Mouse (Mus musculus) liver, adult 2 months (tissue): ENCODE data around the gene Rras. TPM values are rescaled to one million over a fixed set of nuclear protein-coding genes. Genes with fewer than 3 reads are reported as not detected.
A peak's percentile ranks its signal among the peaks of the same experiment; 100 is the strongest.

Experiments used
- DNase-seq: peaks from one replicate; pipeline ENCODE4 v3.0.0-alpha.2; 2011; ENCODE audit warnings: low read depth, low spot score; ENCODE audit errors: extremely low read depth
- H3K27ac ChIP-seq: fragments of 200-500 bp; replicated peaks from 2 replicates; pipeline ENCODE4 v1.5.1; 2012; ENCODE audit warnings: low read depth, mild to moderate bottlenecking, control low read depth, inconsistent platforms, low read length; ENCODE audit not compliant: insufficient read depth
- H3K27me3 ChIP-seq: fragments of 200-500 bp; 2 replicates; pipeline ENCODE4 v1.6.1; 2012; ENCODE audit warnings: mild to moderate bottlenecking, moderate library complexity, low read length, inconsistent platforms; ENCODE audit not compliant: control insufficient read depth, insufficient read depth
- H3K36me3 ChIP-seq: fragments of 200-500 bp; 2 replicates; pipeline ENCODE4 v1.6.1; 2012; ENCODE audit warnings: low read length, inconsistent platforms; ENCODE audit not compliant: control insufficient read depth, insufficient read depth
- H3K4me1 ChIP-seq: fragments of 200-500 bp; 2 replicates; pipeline ENCODE4 v1.6.1; 2011; ENCODE audit warnings: low read length; ENCODE audit not compliant: control insufficient read depth, insufficient read depth
- H3K4me3 ChIP-seq: fragments of 200-500 bp; 2 replicates; pipeline ENCODE4 v1.5.1; 2011; ENCODE audit warnings: low read depth, mild to moderate bottlenecking, control low read depth, low read length, moderate library complexity; ENCODE audit not compliant: insufficient read depth
- H3K79me2 ChIP-seq: fragments of 200-500 bp; 2 replicates; pipeline ENCODE4 v1.6.1; 2012; ENCODE audit warnings: inconsistent platforms, mild to moderate bottlenecking, low read length, moderate library complexity; ENCODE audit not compliant: control insufficient read depth, insufficient read depth
- H3K9ac ChIP-seq: fragments of 200-500 bp; 2 replicates; pipeline ENCODE4 v1.6.1; 2012; ENCODE audit warnings: low read depth, mild to moderate bottlenecking, control low read depth, inconsistent platforms, low read length
- CTCF ChIP-seq: fragments of 200-500 bp; IDR thresholded peaks from 2 replicates; pipeline ENCODE4 v1.5.1; 2011; ENCODE audit warnings: low read depth, low read length, control low read depth
- POLR2A ChIP-seq: fragments of 200-500 bp; IDR thresholded peaks from 2 replicates; pipeline ENCODE4 v1.6.1; 2011; ENCODE audit warnings: low read length, control low read depth; ENCODE audit not compliant: insufficient read depth; ENCODE audit errors: extremely low read depth
- WGBS: fragments of 180-500 bp; shearing (Covaris S2); methylation state at CpG from one replicate; pipeline ENCODE4 v1.1.7; 2018; 5-methylcytosine and 5-hydroxymethylcytosine counted together
- polyA plus RNA-seq: library from polyadenylated mRNA; depleted of rRNA; stranded (reverse); fragments of >200 nt; gene quantifications from 2 replicates; pipeline ENCODE4 v1.2.3, GENCODE M21; 2012
- total RNA-seq: library from RNA; depleted of rRNA; stranded (reverse); fragments of >200 nt; gene quantifications from 2 replicates; pipeline ENCODE4 v1.2.3, GENCODE M21; 2014

Rras gene
- total and polyA plus RNA-seq, 2 experiments, result 8.9 to 54.9 TPM

DNA sequence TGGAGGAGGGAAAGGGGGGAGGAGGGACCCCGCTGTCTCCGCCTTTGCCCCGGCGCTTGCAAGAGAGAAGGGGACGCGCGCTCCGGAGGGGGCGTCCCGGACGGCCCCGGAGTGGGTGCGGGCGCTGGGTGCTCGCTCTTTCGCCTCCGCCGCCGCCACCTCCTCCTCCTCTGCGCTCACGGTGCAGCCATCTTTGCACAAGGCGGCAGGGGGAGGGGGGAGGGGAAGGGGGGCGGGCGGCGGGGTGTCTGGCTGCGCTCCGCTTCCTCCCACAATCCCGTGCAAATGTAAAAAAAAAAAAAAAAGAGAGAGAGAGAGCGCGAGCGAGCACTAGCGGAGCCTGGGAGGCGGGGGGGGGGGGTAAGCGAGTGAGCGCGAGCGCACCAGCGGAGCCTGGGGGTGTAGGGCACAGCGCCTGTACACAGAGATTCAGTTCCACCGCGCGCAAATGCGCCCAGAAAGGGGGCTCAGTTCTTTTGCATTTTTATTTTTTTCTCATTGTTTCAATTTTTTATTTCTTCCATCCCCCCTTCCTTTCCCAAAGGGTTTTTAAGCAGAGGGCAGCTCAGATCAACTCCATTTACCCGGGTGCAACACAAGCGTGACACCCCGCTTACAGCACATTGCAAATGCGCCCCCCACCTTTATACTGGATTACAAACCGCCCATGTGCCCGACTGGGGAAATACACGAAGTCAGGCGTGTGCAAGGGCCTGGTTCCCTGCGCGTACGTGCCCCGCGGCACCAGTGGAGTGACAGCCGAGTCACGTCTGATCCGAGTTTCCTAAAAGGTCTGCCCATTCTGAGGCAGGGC lies 35.6 kb downstream of the Rras start:
- no peaks in the 10 kb centered on the region for H3K36me3 ChIP-seq
- WGBS, result 1% methylated on average over 52 of the region's 59 CpGs
- no peaks in the 10 kb centered on the region for H3K27me3 ChIP-seq
- TF ChIP-seq CTCF, result no peak
- TF ChIP-seq POLR2A, result no peak
- peak overlapping the region; percentile 68 for H3K4me3 ChIP-seq
- peak; percentile 57 for DNase-seq
- peaks cover 10% of the 10 kb centered on the region; the same call in 1 of the 2 replicates for H3K79me2 ChIP-seq
- H3K9ac ChIP-seq, result peak overlapping the region; percentile 95
- peak overlapping the region; percentile 84 for H3K27ac ChIP-seq
- H3K4me1 ChIP-seq, result peaks cover 10% of the 10 kb centered on the region

GRCm38 (mm10) chr7:45053931-45054510 lies 36.3 kb downstream of the Rras start:
- Histone ChIP-seq H3K27ac (peak overlapping the region; percentile 84), H3K4me1 (peaks cover 10% of the 10 kb centered on the region), H3K27me3 (no peaks in the 10 kb centered on the region), H3K4me3 (peak overlapping the region; percentile 68), H3K36me3 (no peaks in the 10 kb centered on the region), H3K9ac (peak overlapping the region; percentile 78), H3K79me2 (peaks cover 6% of the 10 kb centered on the region; the same call in 1 of the 2 replicates)
- TF ChIP-seq POLR2A, result peak; percentile 93
- no peak for TF ChIP-seq CTCF
- peak; percentile 99 for DNase-seq
- 1% methylated on average over 33 of the region's 33 CpGs for WGBS

DNA sequence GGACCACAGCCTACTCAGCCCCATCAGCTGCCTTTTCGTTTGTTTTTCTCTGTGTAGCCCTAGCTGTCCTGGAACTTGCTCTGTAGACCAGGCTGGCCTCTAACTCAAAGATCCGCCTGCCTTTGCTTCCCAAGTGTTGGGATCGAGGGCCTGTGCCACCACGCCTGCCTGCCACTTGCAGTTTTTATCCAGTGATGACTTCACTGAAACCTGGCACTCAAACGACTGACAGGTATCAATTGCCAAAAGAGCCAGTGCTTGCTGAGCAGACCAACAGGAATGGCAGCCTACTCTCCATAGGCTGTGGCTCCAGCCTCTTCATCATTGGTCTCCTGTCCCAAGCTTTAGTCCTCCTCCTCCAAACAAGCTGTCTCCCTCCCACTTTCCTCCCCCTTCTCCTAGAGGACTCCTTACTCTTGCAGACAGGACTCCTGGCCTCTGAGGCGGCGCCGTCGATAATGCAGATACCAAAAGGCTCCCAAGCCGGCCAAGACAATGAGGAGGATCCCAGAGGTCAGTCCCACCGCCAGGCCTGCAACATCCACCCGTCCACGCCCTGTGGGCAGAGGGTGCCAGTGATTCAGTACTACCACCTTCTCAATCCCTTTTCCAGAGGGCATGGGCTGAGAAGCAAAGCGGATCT lies 38.7 kb downstream of the Rras start:
- Histone ChIP-seq H3K27ac (no peak overlapping the region), H3K4me3 (no peak overlapping the region), H3K9ac (no peak overlapping the region), H3K36me3 (no peaks in the 10 kb centered on the region), H3K4me1 (peaks cover 11% of the 10 kb centered on the region), H3K27me3 (no peaks in the 10 kb centered on the region), H3K79me2 (peaks cover 6% of the 10 kb centered on the region; the same call in 1 of the 2 replicates)
- TF ChIP-seq POLR2A (no peak), CTCF (no peak)
- no peak for DNase-seq
- 82% methylated on average over 14 of the region's 14 CpGs for WGBS

- Histone ChIP-seq H3K4me3 (no peak overlapping the region), H3K79me2 (peaks cover 3% of the 10 kb centered on the region; the same call in 1 of the 2 replicates), H3K36me3 (no peaks in the 10 kb centered on the region), H3K27ac (no peak overlapping the region), H3K27me3 (no peaks in the 10 kb centered on the region), H3K9ac (no peak overlapping the region), H3K4me1 (peaks cover 6% of the 10 kb centered on the region)
- no peak for TF ChIP-seq POLR2A
- TF ChIP-seq CTCF, result no peak
- no peak for DNase-seq
Measured at GRCm38 (mm10) chr7:45056972-45057348, 39.2 kb downstream of the Rras start.

DNA sequence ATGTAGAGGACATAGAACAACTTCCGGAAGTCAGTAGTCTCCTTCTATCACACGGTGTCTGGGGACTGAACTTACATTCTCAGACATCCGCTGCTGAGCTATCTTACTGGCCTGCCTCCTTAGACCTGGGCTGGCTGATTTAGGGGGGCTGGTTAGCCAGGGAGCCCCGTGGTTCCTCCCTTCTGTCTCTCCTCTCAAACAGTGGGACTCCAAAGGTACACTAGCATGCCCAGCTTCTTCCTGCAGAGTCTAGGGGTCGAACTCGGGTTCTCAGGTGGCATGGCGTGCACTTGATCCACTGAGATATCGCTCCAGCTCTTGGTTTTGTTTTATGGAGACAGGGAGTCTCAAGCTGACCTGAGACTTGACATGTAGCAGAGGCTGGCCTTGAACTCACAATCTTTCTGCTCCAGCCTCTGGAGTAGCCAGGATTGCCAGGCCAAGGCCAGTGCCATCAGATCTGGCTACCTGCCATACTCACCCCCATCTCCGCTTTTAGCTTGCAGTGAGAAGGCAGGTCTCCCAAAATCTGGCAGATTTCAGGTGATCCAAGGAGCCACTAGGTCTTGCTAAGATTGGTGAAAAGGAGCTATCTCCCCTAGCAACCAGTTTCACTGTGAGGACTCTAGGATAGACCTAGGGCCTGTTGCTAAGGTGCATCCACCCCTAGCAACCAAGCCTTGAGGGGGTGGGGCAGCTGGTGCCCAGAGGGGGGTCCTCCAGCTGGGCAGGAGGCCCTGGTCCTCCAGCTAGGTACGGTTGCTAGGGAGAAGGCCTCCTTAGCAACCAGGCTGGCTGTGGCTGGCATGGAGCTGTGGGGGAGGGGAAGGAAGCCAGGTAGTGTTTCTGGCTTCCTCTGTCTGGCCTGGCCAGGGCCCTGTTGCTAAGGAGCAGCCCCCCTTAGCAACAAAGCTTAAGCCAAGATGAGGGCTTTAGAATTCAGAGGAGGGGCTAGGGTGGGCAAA lies 41.1 kb downstream of the Rras start:
- no peak for DNase-seq
- Histone ChIP-seq H3K4me3 (no peak overlapping the region), H3K4me1 (peaks cover 7% of the 10 kb centered on the region), H3K27me3 (no peaks in the 10 kb centered on the region), H3K79me2 (peaks cover 1% of the 10 kb centered on the region), H3K27ac (no peak overlapping the region), H3K36me3 (no peaks in the 10 kb centered on the region), H3K9ac (no peak overlapping the region)
- no peak for TF ChIP-seq POLR2A
- 90% methylated on average over 10 of the region's 10 CpGs for WGBS
